Mouse (Mus musculus): ENCODE measurements around the gene Sdhd.
"Not testable (repeated sequence)": the region's sequence is repeated elsewhere in the genome, so short reads cannot be mapped to it uniquely, and the experiment has no call there.

The Sdhd gene

DNA sequence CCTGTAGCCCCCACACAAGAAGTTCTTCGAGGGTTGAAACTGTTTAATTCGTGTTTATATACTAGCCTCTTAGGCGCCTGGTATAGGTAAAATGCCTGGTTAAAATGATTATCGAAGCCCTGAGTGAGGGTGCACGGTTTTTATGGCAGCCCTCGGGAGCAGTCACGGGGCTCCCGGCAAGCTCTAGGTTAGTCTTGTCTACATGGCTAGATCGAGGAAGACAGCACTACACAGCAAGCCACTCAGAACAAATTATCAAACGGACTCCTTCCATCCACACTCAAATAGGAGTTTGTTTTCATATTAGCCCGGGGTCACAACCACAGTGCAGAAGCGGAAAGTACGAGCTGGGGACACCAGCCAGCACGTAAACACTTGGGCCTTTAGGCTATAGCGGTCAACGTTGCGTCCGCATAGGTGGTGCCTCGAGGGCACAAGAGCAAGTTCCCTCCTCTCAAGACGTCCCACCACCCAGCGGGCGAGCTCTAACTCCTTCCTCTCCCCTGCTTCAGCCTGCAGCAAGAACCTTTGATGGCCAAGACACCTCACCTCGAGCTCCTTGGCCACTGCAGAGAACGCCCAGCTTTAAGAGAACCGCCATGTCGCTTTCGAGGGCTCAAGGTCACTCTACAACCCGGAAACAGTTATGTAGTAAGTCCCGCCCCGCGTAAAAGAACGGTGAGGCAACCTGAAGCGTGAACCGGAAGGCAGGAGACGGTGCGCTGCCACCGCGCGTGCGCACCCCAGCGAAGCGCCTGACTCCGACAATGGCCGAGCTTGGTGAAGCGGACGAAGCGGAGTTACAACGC, at the start of gene Sdhd, which contains the start of gene Timm8b:
Sdhd (minus strand) TSS at position 624 of the 809 bp plus-strand sequence.
Timm8b (plus strand) TSS at position 722 of the 809 bp plus-strand sequence.
- DNase-seq (ENCODE audit: low read depth, low spot score) = peak; percentile 92

DNA sequence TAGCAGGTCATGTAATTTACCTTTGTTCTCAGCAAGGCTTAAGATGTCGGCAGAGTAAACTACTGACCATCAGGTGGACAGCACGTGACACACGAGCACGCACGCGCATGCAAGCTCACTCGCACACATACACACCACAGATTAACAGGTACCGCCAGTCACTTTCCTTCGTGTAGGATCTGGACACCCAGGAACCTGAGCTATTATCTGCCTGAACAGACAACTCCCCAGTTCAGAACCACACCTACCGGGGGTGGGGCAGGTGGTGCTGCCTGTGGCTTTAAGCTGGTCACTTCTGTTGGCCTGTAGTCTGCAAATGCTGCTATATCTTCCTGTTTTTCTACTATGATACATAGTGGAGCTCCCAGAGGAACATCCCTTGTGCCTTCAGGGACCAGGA, 46.9 kb upstream of the Sdhd start:
- DNase-seq (ENCODE audit: low read depth, low spot score) = no peak

DNA sequence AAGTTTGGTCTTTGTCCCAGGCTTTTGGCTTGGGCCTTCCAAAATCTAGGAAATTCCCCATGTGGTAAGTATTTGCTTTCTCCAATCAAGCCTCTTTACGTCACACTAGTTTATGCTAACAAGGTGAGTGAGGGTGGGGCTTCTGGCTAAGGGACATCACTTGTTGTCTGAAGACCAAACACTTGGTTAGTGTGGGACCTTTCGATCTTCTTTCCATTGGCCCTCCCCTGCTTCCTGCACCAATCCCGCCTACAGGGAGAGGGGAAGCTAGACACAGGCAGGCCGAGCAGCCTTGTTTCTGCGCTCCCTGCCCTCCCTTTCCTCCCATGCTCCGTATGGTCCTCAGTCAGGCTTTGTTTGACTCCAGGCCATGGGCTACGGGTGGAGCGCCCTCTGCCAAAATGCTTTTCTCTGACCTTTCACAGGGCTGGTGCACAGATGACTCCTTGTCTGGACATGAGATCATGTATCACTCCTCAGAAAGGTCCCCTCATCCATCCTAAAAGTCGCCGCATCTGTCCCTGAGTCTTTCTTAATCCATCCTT, 43.3 kb upstream of the Sdhd start:
- DNase-seq (ENCODE audit: low read depth, low spot score) = no peak

DNA sequence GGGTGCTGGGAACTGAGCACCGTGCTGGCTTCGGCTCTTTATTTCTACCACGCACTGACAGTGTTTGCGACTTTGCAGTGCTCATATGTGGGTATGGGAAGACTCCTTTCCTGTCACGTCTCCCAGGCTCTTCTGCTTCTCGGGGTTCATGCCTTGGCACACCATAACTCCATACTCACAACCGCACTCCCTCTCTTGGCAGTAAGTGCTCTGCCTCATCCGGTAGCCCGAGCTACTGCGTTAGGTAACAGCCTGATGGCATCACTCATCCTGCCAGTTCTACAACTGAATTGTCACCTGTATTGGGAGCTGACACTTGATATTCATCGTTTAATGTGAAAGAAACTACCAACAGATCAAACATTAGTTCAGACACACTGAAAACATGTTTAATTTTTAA, 30.7 kb upstream of the Sdhd start:
- DNase-seq (ENCODE audit: low read depth, low spot score) = no peak

DNA sequence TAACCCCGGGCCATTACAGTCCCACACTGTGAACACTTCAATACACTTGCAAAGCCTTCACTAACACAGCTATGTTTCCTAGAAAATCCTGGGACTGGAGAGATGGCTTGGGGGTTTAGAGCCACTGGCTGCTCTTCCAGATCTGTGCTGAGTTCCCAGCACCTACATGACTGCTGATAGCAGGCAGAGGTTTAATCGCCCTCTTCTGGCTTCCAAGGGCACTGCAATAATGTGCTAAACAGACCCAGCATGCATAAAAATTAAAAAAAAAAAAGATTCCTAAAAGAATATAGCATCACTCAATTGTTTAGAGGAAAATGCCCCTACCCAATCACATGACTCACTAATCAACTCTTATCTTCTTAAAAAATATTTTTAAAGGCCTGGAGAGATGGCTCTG, 29.4 kb upstream of the Sdhd start:
- DNase-seq (ENCODE audit: low read depth, low spot score) = no peak

DNA sequence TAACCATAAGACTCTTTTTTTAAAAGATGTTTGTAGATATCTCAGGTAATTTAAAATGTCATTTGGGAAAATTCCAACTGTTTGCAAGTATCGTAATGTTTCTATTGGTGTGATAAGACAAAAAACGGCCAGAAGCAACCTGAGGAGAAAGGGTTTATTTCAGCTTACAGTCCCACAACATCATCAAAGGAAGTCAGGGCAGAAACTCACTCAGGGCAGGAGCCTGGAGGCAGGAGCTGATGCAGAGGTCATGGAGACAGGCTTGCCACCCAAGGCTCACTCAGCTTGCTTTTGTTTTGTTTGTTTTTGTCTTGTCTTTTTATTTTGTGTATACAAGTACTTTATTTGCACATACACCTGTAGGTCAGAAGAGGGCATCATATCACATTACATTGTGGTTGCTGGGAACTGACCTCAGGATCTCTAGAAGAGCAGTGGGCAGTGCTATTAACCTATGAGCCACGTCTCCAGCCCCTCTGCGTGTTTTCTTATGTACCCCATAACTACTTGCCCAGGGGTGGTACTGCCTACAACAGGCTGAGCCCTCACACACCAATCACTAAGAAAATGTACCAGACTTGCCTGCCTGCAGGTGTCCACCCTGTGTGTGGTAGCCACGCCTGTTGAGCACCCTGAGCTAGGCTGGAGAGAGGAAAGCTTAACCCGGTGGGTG, 28.5 kb upstream of the Sdhd start:
- DNase-seq (ENCODE audit: low read depth, low spot score) = no peak

DNA sequence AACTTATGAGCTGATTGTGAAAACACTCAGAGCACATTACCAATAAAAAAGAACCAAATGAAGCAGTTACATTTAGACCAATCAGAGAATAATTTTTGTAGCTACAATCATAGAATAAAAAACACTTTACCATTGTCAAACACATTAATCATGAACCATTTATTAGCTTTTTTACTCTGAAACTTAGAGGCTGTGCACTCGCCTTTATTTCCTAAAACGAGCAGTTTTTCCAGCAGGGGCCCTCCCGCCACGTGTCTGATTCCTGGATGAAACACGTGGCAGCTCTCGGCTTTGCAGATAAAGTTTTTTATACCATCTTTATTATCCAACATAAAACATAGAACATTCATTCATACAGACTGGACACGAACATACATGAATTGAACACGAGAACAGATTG, 27.3 kb upstream of the Sdhd start:
- not testable (repeated sequence) for DNase-seq (ENCODE audit: low read depth, low spot score)

DNA sequence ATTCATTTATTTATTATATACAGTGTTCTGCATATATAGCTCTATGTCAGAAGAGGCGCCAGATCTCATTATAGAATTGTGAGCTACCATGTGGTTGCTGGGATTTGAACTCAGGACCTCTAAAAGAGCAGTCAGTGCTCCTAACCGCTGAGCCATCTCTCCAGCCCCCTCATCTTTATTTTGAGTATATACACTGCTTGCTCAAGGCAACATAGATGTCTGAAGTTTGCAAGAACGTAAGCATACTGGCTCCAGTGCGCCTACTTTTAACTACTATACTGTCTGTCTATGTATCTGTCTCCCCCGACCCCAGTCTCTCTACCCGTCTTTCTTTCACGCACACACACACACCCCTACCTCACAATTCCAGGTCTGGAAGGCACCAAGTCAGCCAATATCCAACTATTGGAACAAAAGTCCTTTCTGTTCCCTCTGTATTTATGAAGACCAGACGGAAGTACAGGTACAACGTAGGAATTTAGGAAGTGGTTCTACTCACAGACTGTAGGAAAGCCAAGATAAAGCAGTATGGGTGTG, 14.2 kb upstream of the Sdhd start:
- DNase-seq (ENCODE audit: low read depth, low spot score) = no peak

DNA sequence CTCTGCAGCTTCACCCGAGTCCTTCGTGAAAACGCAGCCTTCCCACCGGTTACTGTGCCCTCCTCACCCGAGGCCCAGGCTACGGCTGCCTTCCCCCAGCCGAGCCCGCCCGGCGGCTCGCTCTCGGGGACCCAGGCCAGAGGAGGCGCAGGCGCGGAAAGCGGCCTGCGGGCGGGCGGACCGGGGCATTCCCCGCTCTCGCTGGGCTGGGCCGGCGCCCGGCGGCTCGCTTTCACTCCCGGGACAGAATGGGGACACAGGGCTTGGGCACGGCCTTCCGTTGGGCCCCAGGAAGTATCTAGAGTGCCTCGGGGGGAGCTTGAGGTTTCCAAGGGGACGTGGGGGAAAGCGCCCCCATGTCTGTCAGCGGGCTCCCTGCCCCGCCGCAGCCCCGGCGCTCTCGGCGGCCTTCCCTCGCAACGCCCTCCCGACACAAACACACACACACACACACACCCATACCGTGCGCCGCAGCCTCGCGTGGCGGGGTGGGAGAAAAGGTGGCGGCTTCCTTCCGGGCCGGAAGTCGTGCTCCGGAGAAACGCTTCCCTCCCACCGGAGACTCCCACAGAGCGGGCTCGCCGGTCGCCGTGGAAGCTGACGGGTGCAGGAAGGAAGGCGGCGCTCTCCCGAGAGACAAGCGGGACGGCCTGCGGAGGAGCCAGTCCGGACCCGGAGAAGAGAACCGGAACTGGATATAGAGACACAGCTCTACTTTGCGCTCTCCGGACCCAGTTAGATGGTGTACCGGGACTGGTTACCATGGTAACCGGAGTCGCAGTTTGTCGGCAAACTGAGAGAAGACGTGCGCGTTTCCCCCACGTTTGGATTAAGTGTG, 13.4 kb upstream of the Sdhd start, which contains the start of the genes Pih1d2 and Nkapd1:
Pih1d2 (plus strand) TSS at position 556 of the 838 bp plus-strand sequence.
Nkapd1 (minus strand) TSS at position 699 of the 838 bp plus-strand sequence.
- DNase-seq (ENCODE audit: low read depth, low spot score) = peak; percentile 79

DNA sequence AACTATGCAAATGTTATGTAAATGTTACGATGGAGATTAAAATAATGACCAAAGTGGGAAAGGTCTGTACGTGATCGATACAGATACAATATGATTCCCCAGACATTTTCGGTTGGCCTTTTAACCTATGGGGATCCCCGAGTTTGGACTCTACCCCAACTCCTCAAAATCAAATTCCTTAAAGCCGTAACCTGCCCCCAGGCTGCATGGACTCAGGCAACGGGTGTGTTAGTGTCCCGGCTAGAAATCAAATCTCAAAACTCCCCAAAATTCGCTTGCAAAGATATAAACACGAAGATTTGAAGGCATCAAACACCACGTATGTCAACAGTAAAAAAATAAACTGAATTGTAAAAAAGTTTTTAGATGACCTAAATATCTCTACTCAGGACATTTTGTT, 12.5 kb upstream of the Sdhd start:
- DNase-seq (ENCODE audit: low read depth, low spot score) = no peak

DNA sequence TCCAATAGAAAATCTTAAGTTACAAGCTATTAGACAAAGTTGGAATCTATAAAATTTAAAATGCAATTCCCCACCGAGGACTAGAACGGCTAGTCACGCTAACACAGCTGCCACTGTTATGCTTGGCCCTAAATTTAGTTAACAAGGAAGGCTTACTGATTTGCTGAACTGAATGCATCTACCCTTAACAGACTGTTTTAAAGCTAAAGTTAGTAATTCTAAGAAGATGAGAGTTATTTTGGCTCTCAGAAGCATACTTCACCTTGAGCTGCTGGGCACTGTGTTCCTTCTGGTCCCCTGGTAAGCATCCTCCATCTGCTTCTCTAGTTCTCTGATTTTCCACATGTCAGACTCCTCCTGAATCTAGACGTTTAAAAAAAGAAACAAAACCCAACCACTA, 8.5 kb upstream of the Sdhd start:
- no peak for DNase-seq (ENCODE audit: low read depth, low spot score)

DNA sequence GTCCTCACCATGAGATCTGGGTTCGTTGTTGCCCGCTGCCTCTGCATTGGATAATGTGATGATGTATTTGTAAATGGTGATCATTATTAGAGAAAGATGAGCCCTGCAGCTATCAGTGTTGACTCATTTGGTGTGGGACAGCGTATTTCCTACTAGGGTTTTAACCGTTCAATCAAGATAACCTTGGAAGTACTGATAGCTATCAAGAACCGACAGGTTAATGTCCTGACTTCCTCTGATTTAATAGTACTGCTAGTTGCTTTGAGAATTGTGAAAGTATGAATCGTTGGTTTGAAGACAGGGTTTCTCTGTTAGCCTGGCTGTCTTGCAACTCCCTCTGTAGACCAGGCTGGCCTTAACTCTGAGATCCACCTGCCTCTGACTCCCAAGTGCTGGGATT, 726 bp upstream of the Sdhd start:
- DNase-seq (ENCODE audit: low read depth, low spot score) = no peak

DNA sequence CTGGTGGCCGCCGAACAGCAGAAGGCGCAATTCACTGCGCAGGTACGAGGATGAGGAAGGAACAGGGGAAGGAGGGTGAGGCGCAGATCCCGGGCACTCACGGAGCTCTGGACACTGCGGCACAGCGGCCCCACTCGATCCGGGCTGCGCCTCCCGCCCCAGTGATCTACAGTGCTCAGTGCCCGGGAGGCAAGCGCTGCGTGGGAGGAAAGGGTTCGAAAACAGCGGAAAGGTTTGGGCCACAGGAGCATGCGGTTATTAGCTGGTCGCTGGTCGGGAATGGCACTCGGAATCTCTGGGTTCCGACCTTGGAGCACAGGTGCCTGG, 349 bp upstream of the Sdhd start:
- DNase-seq (ENCODE audit: low read depth, low spot score) = no peak

DNA sequence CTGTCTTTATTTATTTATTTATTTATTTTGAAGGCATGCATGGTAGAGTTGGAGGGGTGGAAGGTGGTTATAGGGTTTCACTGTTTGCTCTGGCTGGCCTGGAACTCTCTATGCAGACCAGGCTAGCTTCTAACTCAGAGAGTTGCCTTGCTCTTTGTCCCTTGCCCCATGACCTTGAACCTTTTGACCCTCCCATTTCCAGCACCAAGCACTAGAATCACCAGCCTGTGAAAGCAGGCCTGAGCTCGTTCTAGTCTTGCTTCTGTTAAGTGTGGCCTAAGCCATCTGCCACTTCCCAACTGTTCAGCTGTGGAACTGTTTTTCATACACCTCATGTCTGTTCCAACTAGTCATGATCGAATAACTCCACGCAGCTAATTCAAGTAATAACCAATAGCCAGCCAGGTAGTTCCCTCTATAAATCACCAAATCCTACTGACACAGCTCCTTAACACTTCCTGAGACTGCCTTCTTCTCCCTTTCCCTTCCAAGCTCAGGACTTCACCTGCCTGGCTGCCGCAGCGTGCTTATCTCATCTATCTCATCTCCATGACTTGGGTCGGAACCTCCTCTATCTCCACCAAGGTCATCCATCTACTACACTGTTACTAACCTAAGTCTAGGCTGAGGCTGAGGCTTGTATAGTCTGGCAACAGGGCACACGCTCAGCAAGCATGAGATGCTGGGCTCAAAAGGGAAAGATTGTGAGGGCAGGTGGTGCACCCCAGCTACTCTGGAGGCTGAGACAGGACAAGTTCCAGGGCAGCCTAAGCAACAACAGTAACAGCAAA, 1.4 kb downstream of the Sdhd start:
- DNase-seq (ENCODE audit: low read depth, low spot score) = no peak

DNA sequence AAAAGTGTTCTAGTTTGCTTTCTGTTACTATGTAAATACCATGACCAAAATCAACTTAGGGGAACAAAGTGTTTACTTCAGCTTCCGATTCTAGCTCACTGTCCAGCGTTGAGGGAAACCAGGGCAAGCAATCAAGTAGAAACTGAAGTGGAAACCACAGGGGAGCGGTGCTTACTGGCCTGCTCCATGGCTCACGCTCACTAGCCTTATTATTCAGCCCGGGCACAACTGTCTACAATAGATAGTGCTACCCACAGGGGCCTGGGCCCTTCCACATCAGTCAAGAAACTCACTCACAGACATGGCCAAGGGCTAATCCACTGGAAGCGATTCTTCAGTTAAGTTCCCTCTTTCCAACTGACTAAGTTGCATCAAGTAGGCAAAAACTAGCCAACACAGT, 2.1 kb downstream of the Sdhd start:
- DNase-seq (ENCODE audit: low read depth, low spot score) = no peak

DNA sequence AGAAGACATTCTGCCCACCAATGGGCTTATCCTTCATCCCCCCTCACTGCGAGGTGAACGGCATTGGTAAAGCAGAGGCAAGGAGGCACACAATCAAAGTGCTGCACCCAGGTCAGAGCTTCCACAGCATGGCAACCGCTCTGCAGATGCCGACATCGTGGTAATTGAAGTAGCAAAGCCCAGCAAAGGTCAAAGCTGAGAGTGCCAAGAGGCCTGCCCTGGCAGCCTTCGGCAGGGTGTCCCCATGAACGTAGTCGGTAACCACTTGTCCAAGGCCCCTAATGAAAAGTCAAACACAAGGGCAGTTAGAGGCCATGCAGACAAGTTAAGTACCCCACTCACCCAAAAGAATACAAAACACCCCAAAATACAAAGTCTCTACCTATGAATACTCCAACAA, 6.6 kb downstream of the Sdhd start:
- DNase-seq (ENCODE audit: low read depth, low spot score) = no peak

DNA sequence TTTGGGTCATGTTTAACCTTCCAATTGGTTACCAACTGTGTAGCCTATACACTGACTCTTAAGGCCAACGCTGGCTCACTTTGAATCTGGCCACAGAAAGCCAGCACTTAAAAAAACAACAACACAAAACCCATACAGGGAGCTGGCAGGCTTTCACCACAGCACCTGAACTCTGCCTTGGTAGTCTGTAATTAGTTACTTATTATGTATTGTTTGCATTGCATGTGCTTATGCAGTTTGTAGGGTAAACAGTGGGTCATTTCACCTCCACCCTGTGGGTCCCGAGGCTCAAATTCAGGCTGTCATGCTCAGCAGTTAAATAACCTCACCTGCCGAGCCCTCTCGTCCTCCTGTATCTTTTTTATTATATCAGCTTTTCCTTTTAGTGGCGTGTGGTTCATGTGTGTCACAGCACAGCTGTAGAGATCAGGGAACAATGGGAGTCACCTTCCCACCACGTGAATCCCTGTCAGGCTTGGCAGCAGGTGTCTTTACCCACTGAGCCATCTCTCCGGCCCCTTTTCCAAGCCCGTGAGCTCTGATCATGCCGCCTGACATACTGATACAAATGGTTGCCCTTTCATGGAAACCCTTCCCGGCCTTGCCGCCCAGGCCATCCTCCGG, 8.7 kb downstream of the Sdhd start:
- no peak for DNase-seq (ENCODE audit: low read depth, low spot score)

DNA sequence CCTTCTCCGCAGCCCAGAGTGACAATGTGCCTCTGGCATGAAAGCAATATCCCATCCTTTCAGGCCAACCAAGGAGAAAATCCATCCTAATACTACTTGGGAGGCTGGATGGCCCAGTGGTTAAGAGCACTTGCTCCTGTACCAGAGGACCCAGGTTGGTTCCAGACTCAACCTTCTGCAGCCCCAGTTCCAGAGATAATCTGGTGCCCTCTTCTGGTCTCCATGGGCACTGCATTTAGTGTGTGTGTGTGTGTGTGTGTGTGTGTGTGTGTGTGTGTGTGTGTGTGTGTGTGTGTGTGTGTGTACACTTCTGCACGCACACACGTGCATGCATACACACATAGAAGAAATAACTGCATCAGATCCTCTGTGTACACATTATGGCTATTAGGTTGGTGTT, 10.1 kb downstream of the Sdhd start:
- DNase-seq (ENCODE audit: low read depth, low spot score) = no peak

DNA sequence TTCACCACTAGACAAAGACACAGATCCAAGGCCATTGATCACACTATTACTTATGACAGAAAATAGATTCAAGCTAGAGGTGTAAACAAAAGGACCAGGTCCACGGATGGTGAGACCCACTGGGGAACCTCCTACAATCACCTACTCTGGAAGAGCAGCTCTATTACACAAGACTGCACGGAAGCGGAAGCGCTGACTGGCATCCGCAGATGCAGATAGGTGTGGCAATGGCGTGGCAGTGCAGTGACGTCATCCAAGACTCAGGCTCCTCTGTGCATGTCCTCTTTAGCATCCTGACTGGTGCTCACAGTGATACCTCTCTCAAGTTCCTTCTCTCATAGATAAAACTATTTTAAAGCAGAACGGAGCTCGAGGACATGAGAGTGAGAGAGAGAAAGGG, 10.7 kb downstream of the Sdhd start:
- DNase-seq (ENCODE audit: low read depth, low spot score) = no peak

DNA sequence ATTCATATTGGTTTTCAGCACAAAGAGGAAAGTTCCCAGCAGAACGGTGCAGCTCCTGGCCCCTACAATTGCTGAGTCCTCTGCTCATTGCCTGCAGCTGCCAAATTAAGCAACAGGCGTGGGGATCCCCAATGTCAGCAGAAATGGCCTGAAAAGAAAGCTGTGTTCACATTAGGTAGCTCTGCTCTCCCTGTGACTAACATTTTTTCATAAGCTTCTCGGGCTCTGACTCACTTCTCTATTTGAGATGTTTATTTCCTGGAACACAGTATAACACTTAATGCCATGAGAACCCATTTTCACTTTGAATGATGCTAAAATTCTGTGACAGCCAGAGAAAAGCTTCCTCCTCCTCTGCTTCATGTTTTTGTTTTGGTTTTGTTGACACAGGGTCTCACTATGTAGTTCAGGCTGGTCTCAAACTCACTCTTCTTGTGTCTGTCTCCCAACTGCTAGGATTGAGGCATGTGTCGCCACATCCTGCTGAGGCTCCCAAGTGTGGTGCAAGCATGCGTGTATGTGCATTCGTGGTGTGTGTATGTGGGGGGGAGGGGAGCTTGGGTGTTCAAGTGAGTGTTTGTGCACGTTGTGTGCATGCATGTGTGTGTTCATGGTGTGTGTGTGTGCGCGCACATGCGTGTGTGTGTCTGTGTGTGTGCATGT, 12.6 kb downstream of the Sdhd start:
- DNase-seq (ENCODE audit: low read depth, low spot score) = no peak
